Mouse (Mus musculus) small intestine, adult 2 months (tissue): ENCODE results near the gene Fbxo8.

ENCODE experiments used
- CTCF ChIP-seq: fragments of 200-500 bp; IDR thresholded peaks from 2 replicates; pipeline ENCODE4 v1.5.1; 2012; ENCODE audit warnings: low read depth, mild to moderate bottlenecking, control low read depth, inconsistent platforms, low read length, moderate library complexity, mixed read lengths; ENCODE audit not compliant: insufficient replicate concordance, insufficient read length; ENCODE audit errors: extremely low read depth
- POLR2A ChIP-seq: fragments of 200-500 bp; IDR thresholded peaks from 2 replicates; pipeline ENCODE4 v1.6.1; 2012; ENCODE audit warnings: low read depth, mild to moderate bottlenecking, control low read depth, inconsistent platforms, low read length, moderate library complexity

GRCm38 (mm10) chr8:56552551-56553103, 1.7 kb downstream of the Fbxo8 start:
- TF ChIP-seq CTCF (no peak), POLR2A (no peak)
